Mouse (Mus musculus) CD4-positive naive resting alpha-beta T cell, adult 57 days (primary cell): ENCODE measurements around the gene 4930519P11Rik. TPM values are rescaled to one million over a fixed set of nuclear protein-coding genes. Genes with fewer than 3 reads are reported as not detected.

Experiments
- total RNA-seq: library from RNA; stranded (reverse); gene quantifications from one replicate; pipeline ENCODE4 v1.2.4, GENCODE M21; 2023

Gene 4930519P11Rik
- total RNA-seq: not detected

DNA sequence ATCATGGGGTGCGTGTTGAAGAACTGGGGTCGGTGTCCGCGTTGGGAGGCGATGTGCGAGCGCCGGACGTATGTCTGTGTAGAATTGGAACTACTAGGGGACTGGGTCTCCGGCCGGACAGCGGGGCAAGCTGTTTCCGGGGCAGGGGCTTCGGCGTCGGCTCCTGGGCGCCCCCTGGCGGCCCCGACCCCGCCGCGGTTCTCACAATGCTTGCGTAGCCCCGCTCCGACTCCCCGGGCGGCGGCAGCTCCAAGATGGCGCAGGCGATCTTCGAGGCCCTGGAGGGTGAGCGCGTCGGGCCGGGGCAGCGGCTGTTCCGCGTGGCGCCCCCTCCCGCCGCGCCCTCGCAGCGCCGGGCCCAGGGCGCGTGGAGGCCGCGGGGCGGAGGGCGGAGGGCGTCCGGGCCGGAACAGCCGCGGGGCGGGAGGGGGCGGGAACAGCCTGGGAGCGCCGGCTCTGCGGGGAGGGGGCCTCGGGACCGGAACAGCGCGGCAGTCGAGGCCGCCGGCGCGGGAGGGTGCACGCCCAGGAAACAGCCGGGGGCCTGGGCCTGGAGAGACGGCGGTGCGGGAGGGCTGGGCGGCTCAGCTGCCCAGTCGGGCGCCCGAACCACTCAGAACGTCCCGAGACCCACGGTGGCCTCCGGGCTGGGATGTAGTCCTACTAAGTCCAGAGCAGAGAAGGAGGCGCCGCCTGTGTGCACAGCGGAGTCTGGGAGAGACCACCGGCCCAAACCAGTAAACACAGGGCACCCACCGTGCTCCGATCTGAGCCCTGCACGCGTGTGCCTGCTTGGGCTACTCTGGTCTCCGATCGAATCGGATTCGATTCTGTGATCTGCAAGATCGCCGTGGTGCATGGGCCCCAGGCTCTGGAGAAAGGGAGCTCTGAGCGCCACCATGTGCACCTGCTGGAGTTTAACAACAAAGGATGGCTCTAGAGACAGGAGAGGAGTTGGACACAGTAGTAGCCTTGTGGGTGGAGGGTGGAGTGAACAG is at the start of gene 4930519P11Rik, which contains the start of gene Zfp341:
4930519P11Rik (minus strand) TSS at position 320 of the 998 bp plus-strand sequence.
Zfp341 (plus strand) TSS at position 180 of the 998 bp plus-strand sequence.

GRCm38 (mm10) chr2:154651363-154651762 is 38.1 kb upstream of the 4930519P11Rik start, which contains the start of gene Chmp4b:
Chmp4b (plus strand) TSS chr2:154651705.

DNA sequence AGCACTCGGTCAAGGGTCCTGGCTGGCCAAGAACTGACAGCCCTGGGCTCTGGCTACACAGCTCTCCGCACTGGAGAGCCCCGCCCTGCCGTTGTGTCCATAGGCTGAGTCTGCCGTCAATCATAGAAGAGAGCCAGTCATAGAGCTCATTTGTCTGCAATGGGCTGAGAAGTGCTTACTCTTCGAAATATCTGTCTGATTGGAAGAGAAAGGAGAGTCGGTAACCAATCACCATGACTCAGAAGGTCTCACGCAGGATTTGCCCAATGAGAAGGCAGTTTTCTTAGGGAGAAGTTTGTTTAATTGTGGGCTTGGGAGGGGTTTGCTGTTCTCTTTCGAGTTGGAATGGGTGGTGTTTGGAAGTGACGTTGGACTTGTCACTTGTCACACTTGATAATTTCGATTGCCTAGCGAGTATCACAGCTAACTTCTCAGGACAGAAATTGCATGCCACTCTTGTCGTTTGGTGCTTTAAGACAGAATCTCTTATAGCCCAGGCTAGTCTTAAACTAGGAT is 9.5 kb downstream of the 4930519P11Rik start, which contains the start of gene Pxmp4:
Pxmp4 (minus strand) TSS at position 71 of the 516 bp plus-strand sequence.

DNA sequence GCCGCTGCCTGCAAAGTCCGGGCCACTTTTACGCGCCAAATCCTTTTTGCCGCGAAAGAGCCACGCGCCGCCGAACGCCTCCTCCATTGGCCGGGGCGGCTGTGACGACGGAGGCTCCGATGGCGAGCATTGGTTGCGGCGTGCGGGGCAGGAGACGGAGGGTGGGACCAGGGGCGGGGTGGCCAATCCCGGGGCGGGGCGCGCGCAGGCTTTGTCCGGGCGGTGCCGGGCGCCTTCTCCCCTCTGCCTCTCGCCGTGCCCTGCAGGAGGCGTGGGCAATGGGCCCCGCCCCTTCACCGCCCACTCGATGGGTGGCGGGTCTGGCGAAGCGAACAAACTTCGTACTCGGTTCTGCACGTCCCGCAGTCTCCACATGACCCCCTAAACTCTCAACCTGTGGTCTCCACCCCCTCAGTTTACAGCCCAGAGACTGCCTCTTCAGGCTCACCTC is 43.4 kb downstream of the 4930519P11Rik start, which contains the start of gene E2f1:
E2f1 (minus strand) TSS at position 57 of the 451 bp plus-strand sequence.

Other genes with a start within 250 kb of the 4930519P11Rik start
- gene Cdk5rap1, start 240.4 kb downstream of the 4930519P11Rik start, total RNA-seq: 15.8 TPM
- 0.68 TPM for gene Snta1, start 205.3 kb downstream of the 4930519P11Rik start, total RNA-seq
- gene Cbfa2t2, start 177.0 kb downstream of the 4930519P11Rik start, total RNA-seq: 36.3 TPM
- 0.89 TPM for gene 1700003F12Rik, start 66.4 kb downstream of the 4930519P11Rik start, total RNA-seq
- gene Actl10, start 61.7 kb downstream of the 4930519P11Rik start, total RNA-seq: 1.2 TPM
- 0.95 TPM for gene Necab3, start 54.5 kb downstream of the 4930519P11Rik start, total RNA-seq
- 1.5 TPM for gene E2f1, start 43.5 kb downstream of the 4930519P11Rik start, total RNA-seq
- 9.5 TPM for gene Pxmp4, start 9.7 kb downstream of the 4930519P11Rik start, total RNA-seq
- gene Zfp341, start 140 bp downstream of the 4930519P11Rik start, total RNA-seq: 6.6 TPM
- 169 TPM for gene Chmp4b, start 38.3 kb upstream of the 4930519P11Rik start, total RNA-seq
- gene Gm14214, start 156.6 kb upstream of the 4930519P11Rik start, total RNA-seq: not detected
- 245 TPM for gene Raly, start 177.7 kb upstream of the 4930519P11Rik start, total RNA-seq
- not detected for gene a, start 178.0 kb upstream of the 4930519P11Rik start, total RNA-seq